7 mouse cellular contexts compared by ENCODE assay signal in the genomic region with DNA sequence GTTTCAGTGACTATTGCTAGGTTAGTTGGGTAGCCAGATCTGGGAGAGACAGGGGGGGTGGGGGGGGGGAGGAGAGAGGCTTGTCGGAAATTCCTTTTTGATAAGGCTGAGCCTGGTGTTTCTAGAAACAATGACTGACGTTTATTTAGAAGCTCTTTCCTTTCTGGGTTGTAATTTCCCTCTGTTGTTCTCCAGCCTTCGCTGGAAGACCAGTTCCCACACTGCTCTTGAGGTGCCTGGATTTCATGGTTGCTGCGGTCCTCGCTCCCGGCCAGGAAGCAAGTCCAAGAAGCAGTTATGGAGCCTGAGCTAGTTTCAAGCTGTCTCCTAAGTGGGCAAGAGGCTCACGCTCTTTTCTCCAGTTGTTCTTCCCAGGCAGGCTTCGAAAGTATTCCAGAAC. TPM values are rescaled to one million over a fixed set of nuclear protein-coding genes. Genes with fewer than 3 reads are reported as not detected.
DNase-seq lines count a peak whose midpoint lies in the region; ATAC-seq and TF ChIP-seq lines count a peak whose summit lies in the region.

No protein-coding gene starts in this region.

- no peak for TF ChIP-seq CTCF in cerebellum, adult 2 months (IDR thresholded peaks at IDR 0.05; ENCODE audit: borderline replicate concordance, insufficient read depth, low read depth, low read length)

- no peaks in the 10 kb centered on the region for H3K36me3 ChIP-seq in embryonic facial prominence, embryonic 12.5 days
- no peaks in the 10 kb centered on the region for H3K36me3 ChIP-seq in hindbrain, embryonic 15.5 days

- no peak for TF ChIP-seq POLR2A in cerebellum, adult 2 months (IDR thresholded peaks at IDR 0.05; ENCODE audit: borderline replicate concordance, insufficient read depth, low read length)

- H3K27me3 ChIP-seq in embryonic facial prominence, embryonic 12.5 days: peaks cover 46% of the 10 kb centered on the region
- H3K27me3 ChIP-seq in hindbrain, embryonic 15.5 days: peaks cover 15% of the 10 kb centered on the region
- peaks cover 6% of the 10 kb centered on the region; the same call in 1 of the 2 replicates for H3K27me3 ChIP-seq in cerebellum, adult 2 months (ENCODE audit: control insufficient read depth, insufficient read depth, low read length)

- DNase-seq in lung, postnatal 10 days: peak; percentile 38
- no peak for DNase-seq in ovary, postnatal 10 days (ENCODE audit: low spot score)
- no peak for DNase-seq in urinary bladder, postnatal 14 days (ENCODE audit: low spot score)
- no peak for DNase-seq in cerebellum, adult 2 months

- 46% methylated on average over 8 of the region's 8 CpGs for WGBS in embryonic facial prominence, embryonic 12.5 days
- WGBS in hindbrain, embryonic 15.5 days: 49% methylated on average over 8 of the region's 8 CpGs
- 49% methylated on average over 8 of the region's 8 CpGs for WGBS in cerebellum, adult 2 months

- no peak overlapping the region; the same call in 1 of the 2 replicates for H3K27ac ChIP-seq in brown adipose tissue, adult 24 weeks (replicated peaks; ENCODE audit: low read depth, low read length)
- no peak overlapping the region for H3K27ac ChIP-seq in embryonic facial prominence, embryonic 12.5 days
- no peak overlapping the region; the same call in 1 of the 2 replicates for H3K27ac ChIP-seq in hindbrain, embryonic 15.5 days (replicated peaks)
- no peak overlapping the region for H3K27ac ChIP-seq in cerebellum, adult 2 months (ENCODE audit: insufficient read depth, low read length)

- H3K4me1 ChIP-seq in brown adipose tissue, adult 24 weeks (ENCODE audit: control insufficient read depth, insufficient read depth, insufficient read length, low read length): no peaks in the 10 kb centered on the region
- peaks cover 15% of the 10 kb centered on the region; the same call in 1 of the 2 replicates for H3K4me1 ChIP-seq in embryonic facial prominence, embryonic 12.5 days
- peaks cover 44% of the 10 kb centered on the region for H3K4me1 ChIP-seq in hindbrain, embryonic 15.5 days (replicated peaks)
- 0 out of 2 replicates have a peak, but pooled peaks cover 4% of the 10 kb centered on the region for H3K4me1 ChIP-seq in cerebellum, adult 2 months (ENCODE audit: control insufficient read depth, insufficient read depth, low read length)

- H3K4me3 ChIP-seq in brown adipose tissue, adult 24 weeks (ENCODE audit: insufficient read depth, low read depth, low read length): peak overlapping the region; percentile 6
- H3K4me3 ChIP-seq in embryonic facial prominence, embryonic 12.5 days: peak overlapping the region; percentile 53; the same call in 1 of the 2 replicates
- H3K4me3 ChIP-seq in hindbrain, embryonic 15.5 days: no peak overlapping the region
- H3K4me3 ChIP-seq in cerebellum, adult 2 months (replicated peaks; ENCODE audit: insufficient read depth, low read depth, low read length): no peak overlapping the region

- 0 out of 2 replicates have a peak, but pooled peaks cover 7% of the 10 kb centered on the region for H3K9me3 ChIP-seq in embryonic facial prominence, embryonic 12.5 days
- no peaks in the 10 kb centered on the region for H3K9me3 ChIP-seq in hindbrain, embryonic 15.5 days

- H3K9ac ChIP-seq in embryonic facial prominence, embryonic 12.5 days: no peak overlapping the region
- H3K9ac ChIP-seq in hindbrain, embryonic 15.5 days: no peak overlapping the region

- no peak for ATAC-seq in embryonic facial prominence, embryonic 12.5 days (ENCODE audit: insufficient number of reproducible peaks, insufficient read depth, low FRiP score, low TSS enrichment)
- ATAC-seq in hindbrain, embryonic 15.5 days (ENCODE audit: low FRiP score, low read depth): no peak

- no peak overlapping the region for H3K4me2 ChIP-seq in embryonic facial prominence, embryonic 12.5 days (replicated peaks)
- peak overlapping the region; percentile 85 for H3K4me2 ChIP-seq in hindbrain, embryonic 15.5 days

RNA-seq across cellular contexts. Expression of gene Tox2, which starts 1.0 kb away (rescaled TPM):
- 0.48 TPM in 1 of 2 replicates, not detected in the other for polyA plus RNA-seq in brown adipose tissue, adult 24 weeks (2012; ENCODE audit: insufficient read depth, insufficient read length, missing spikeins)
- polyA plus RNA-seq in embryonic facial prominence, embryonic 12.5 days (2016; fragmentation: Nextera tagmentation; extraction: Ambion mirVana): 5.2 and 6.1 TPM in 2 replicates
- 26.1 and 32.2 TPM in 2 replicates for polyA plus RNA-seq in hindbrain, embryonic 15.5 days (2015; fragmentation: Nextera tagmentation; extraction: Ambion mirVana)
- 23.6 and 27.3 TPM in 2 replicates for polyA plus RNA-seq in cerebellum, adult 2 months (2012; rRNA removed)

Comparison
In these comparisons a context has a peak if more than half of its experiments do, and no peak if none do; other contexts are left out.
1. H3K4me3 ChIP-seq: peak in brown adipose tissue, adult 24 weeks (single experiment) and embryonic facial prominence, embryonic 12.5 days (single experiment); none in hindbrain, embryonic 15.5 days (single experiment) and cerebellum, adult 2 months (single experiment).